Mouse (Mus musculus): ENCODE data around the gene Pfn3. TPM values are rescaled to one million over a fixed set of nuclear protein-coding genes. Genes with fewer than 3 reads are reported as not detected.

The Pfn3 gene
- total and polyA plus RNA-seq, 3 experiments, result not detected

DNA sequence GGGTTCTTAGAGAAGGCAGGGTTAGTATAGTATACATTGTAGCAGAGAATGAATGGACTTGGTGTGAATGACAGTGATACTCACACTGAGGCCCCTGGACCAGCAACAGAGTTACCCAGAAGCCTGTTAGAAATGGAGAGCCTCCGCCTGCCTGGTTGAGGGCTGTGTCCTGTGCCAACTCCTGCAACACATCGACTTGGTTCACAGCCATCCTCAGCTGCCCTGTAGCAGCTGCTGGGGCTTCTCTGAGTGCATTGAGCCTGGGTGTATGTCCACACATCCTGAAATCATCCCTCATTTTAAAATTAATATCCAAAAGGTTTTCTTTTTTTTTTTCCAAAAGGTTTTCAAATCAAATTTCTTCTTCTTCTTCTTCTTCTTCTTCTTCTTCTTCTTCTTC lies 39.2 kb downstream of the Pfn3 start:
- Histone ChIP-seq H3K27ac (ENCODE audit: control insufficient read depth, low read depth, low read length) (no peak overlapping the region), H3K4me3 (ENCODE audit: control insufficient read depth in 1 of 2, insufficient read depth in 1 of 2, low read depth in 2 of 2, low read length in 2 of 2) (no peak overlapping the region), H3K79me2 (ENCODE audit: control insufficient read depth, insufficient read depth, low read length, poor library complexity) (no peaks in the 10 kb centered on the region), H3K4me1 (ENCODE audit: control insufficient read depth in 1 of 2, insufficient read depth in 2 of 2, low read length in 2 of 2) (peaks cover 3 to 27% of the 10 kb centered on the region in 2 experiments; a peak in 3 of 4 replicates), H3K9ac (ENCODE audit: control insufficient read depth, low read depth, low read length, poor library complexity, severe bottlenecking) (no peak overlapping the region), H3K9me3 (replicated peaks; ENCODE audit: insufficient read depth, low read length) (no peaks in the 10 kb centered on the region), H3K27me3 (ENCODE audit: control insufficient read depth in 1 of 2, insufficient read depth in 2 of 2, low read length in 2 of 2) (no peaks in the 10 kb centered on the region), H3K36me3 (ENCODE audit: control insufficient read depth in 1 of 2, insufficient read depth in 2 of 2, low read length in 2 of 2) (peaks cover 0 to 14% of the 10 kb centered on the region in 2 experiments; a peak in 2 of 4 replicates)
- DNase-seq (ENCODE audit: low read depth, low spot score), result no peak
- TF ChIP-seq JUND (IDR thresholded peaks at IDR 0.05; ENCODE audit: low read depth, low read length) (no peak), GATA1 (IDR thresholded peaks at IDR 0.05; ENCODE audit: low read depth, low read length) (no peak), USF2 (IDR thresholded peaks at IDR 0.05; ENCODE audit: borderline replicate concordance in 1 of 2, insufficient read depth in 1 of 2, low read depth in 1 of 2, low read length in 2 of 2) (no peak), MXI1 (IDR thresholded peaks at IDR 0.05; ENCODE audit: low read depth, low read length) (no peak), POLR2A (IDR thresholded peaks at IDR 0.05; ENCODE audit: control insufficient read depth in 1 of 2, insufficient read depth in 1 of 2, low read depth in 1 of 2, low read length in 2 of 2, poor library complexity in 1 of 2) (no peak), ZKSCAN1 (IDR thresholded peaks at IDR 0.05; ENCODE audit: low read depth, low read length) (no peak), CTCF (IDR thresholded peaks at IDR 0.05 in 2 of 3, conservative IDR thresholded peaks at IDR 0.05 in 1 of 3; ENCODE audit: control insufficient read depth in 1 of 3, insufficient read depth in 1 of 3, low read depth in 2 of 3, low read length in 3 of 3, poor library complexity in 1 of 3, severe bottlenecking in 1 of 3) (no peak), ZNF384 (IDR thresholded peaks at IDR 0.05; ENCODE audit: low read depth, low read length) (no peak), ZMIZ1 (IDR thresholded peaks at IDR 0.05; ENCODE audit: low read depth, low read length) (no peak), POLR2AphosphoS5 (IDR thresholded peaks at IDR 0.05; ENCODE audit: borderline replicate concordance, low read depth, low read length) (no peak), MAFK (IDR thresholded peaks at IDR 0.05; ENCODE audit: borderline replicate concordance, low read depth, low read length) (no peak), SIN3A (IDR thresholded peaks at IDR 0.05; ENCODE audit: low read length) (no peak), NRF1 (IDR thresholded peaks at IDR 0.05; ENCODE audit: insufficient read depth, low read depth, low read length, poor library complexity, severe bottlenecking) (no peak), RCOR1 (IDR thresholded peaks at IDR 0.05; ENCODE audit: low read depth, low read length) (no peak), MYB (IDR thresholded peaks at IDR 0.05; ENCODE audit: low read depth, low read length) (no peak), TBP (IDR thresholded peaks at IDR 0.05; ENCODE audit: low read depth, low read length) (no peak)

DNA sequence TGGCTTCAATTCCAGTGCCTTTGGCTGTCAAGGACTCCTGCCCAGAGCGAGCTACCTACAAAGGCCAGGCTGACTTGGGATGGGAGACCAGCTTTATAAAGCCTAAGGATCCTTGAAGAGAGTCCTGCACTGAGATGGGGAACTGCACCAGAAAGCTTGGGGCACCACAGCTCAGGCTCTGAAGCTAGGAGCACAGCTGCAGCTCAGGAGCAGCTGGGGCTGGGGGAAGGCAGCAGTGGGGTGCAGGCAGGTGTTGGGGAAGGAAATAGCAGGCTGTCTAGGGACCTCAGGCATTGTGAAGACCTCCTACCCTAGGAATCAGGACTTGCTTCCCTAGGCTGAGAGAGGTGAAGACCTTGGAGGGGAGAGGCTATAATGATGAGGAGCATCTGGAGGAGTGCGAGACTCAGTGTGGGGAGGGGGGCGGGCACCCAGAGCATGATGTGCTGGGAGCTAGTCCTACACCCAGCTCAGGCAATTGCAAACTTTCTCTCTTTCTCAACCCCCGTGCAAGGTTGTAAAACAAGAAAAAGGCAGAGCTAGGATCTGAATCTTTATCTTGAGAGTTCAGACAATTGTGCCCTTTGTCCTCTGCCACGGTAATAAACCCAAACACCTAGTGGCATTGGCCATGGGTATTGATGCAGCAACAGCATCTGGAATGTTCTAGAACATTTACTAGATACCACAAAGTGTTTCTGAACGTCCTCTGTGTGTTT lies 40.7 kb downstream of the Pfn3 start:
- Histone ChIP-seq H3K9ac (ENCODE audit: control insufficient read depth, low read depth, low read length, poor library complexity, severe bottlenecking) (no peak overlapping the region), H3K36me3 (ENCODE audit: control insufficient read depth in 1 of 2, insufficient read depth in 2 of 2, low read length in 2 of 2) (peaks cover 0 to 19% of the 10 kb centered on the region in 2 experiments; a peak in 2 of 4 replicates), H3K4me3 (ENCODE audit: control insufficient read depth in 1 of 2, insufficient read depth in 1 of 2, low read depth in 2 of 2, low read length in 2 of 2) (no peak overlapping the region), H3K27ac (ENCODE audit: control insufficient read depth, low read depth, low read length) (no peak overlapping the region), H3K27me3 (ENCODE audit: control insufficient read depth in 1 of 2, insufficient read depth in 2 of 2, low read length in 2 of 2) (no peaks in the 10 kb centered on the region), H3K9me3 (replicated peaks; ENCODE audit: insufficient read depth, low read length) (no peaks in the 10 kb centered on the region), H3K4me1 (ENCODE audit: control insufficient read depth in 1 of 2, insufficient read depth in 2 of 2, low read length in 2 of 2) (peaks cover 3 to 36% of the 10 kb centered on the region in 2 experiments; a peak in 3 of 4 replicates), H3K79me2 (ENCODE audit: control insufficient read depth, insufficient read depth, low read length, poor library complexity) (peaks cover 8% of the 10 kb centered on the region)
- DNase-seq (ENCODE audit: low read depth, low spot score), result no peak
- TF ChIP-seq ZNF384 (IDR thresholded peaks at IDR 0.05; ENCODE audit: low read depth, low read length) (no peak), NELFE (IDR thresholded peaks at IDR 0.05; ENCODE audit: low read depth, low read length) (no peak), USF2 (IDR thresholded peaks at IDR 0.05; ENCODE audit: borderline replicate concordance in 1 of 2, insufficient read depth in 1 of 2, low read depth in 1 of 2, low read length in 2 of 2) (no peak), E2F4 (IDR thresholded peaks at IDR 0.05; ENCODE audit: borderline replicate concordance, low read depth, low read length) (no peak), GABPA (IDR thresholded peaks at IDR 0.05; ENCODE audit: low read depth, low read length) (no peak), ETS1 (IDR thresholded peaks at IDR 0.05; ENCODE audit: low read depth, low read length) (no peak), MAX (IDR thresholded peaks at IDR 0.05; ENCODE audit: low read length) (no peak), POLR2AphosphoS5 (IDR thresholded peaks at IDR 0.05; ENCODE audit: borderline replicate concordance, low read depth, low read length) (no peak), TAL1 (IDR thresholded peaks at IDR 0.05; ENCODE audit: low read length) (no peak), UBTF (IDR thresholded peaks at IDR 0.05; ENCODE audit: borderline replicate concordance, insufficient read depth, low read depth, low read length) (no peak), RCOR1 (IDR thresholded peaks at IDR 0.05; ENCODE audit: low read depth, low read length) (no peak), GATA1 (IDR thresholded peaks at IDR 0.05; ENCODE audit: low read depth, low read length) (no peak), MAFK (IDR thresholded peaks at IDR 0.05; ENCODE audit: borderline replicate concordance, low read depth, low read length) (no peak), ZMIZ1 (IDR thresholded peaks at IDR 0.05; ENCODE audit: low read depth, low read length) (no peak), TCF12 (IDR thresholded peaks at IDR 0.05; ENCODE audit: low read depth, low read length) (no peak), CHD2 (IDR thresholded peaks at IDR 0.05; ENCODE audit: low read length) (no peak), EP300 (IDR thresholded peaks at IDR 0.05; ENCODE audit: low read depth in 1 of 2, low read length in 2 of 2) (no peak), RAD21 (IDR thresholded peaks at IDR 0.05; ENCODE audit: low read depth, low read length) (no peak), BHLHE40 (IDR thresholded peaks at IDR 0.05; ENCODE audit: borderline replicate concordance, low read depth, low read length) (no peak)

Measured in MEL (cell line).